Mouse (Mus musculus) ovary, postnatal 36 days (tissue): ENCODE data around the gene Gm2897.
"Not testable (repeated sequence)": the region's sequence is repeated elsewhere in the genome, so short reads cannot be mapped to it uniquely, and the experiment has no call there.

Source experiments
- DNase-seq: peaks from one replicate; pipeline ENCODE4 v3.0.0; 2022; ENCODE audit warnings: low spot score, mixed read lengths

The Gm2897 gene

GRCm38 (mm10) chr14:3048727-3049512, at the start of gene Gm2897:
Gm2897 (plus strand) TSS chr14:3049285.
- DNase-seq, result peak; percentile 2

- not testable (repeated sequence) for DNase-seq
Observed at GRCm38 (mm10) chr14:3029702-3030101, 19.4 kb upstream of the Gm2897 start, which contains the start of gene Gm2888. Gm2888 (plus strand) TSS chr14:3030002.

DNA sequence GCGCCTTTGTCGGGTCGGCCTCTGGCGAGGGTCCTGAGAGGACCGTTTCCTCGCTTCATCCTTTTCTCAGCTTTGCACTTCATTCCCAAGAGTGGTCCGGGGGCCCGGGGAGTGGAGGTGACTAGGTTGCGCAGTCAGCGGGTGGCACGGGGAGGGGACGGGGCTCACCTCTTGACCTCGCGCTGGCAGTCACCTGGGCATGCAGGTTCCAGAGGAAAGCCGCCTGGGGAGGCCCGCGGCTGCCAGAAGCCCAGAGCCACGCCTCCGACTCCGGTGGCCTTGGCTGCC, 372 bp downstream of the Gm2897 start:
- DNase-seq, result peak; percentile 5

GRCm38 (mm10) chr14:3050087-3050486, 1.0 kb downstream of the Gm2897 start:
- not testable (repeated sequence) for DNase-seq

DNA sequence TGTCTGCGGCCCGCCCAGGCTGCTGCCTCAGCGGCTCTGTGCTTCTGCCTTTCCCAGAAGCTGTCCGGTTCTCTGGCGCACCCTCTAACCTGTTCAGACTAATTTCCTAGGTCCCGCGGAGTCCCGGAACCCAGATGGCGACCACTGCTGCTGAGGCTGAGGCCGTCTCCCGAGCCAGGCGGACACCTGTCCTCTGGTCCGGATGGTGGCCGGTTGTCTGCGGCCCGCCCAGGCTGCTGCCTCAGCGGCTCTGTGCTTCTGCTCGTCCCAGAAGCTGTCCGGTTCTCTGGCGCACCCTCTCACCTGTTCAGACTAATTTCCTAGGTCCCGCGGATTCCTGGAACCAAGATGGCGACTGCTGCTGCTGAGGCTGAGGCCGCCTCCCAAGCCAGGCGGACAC, 67.0 kb downstream of the Gm2897 start:
- peak; percentile 7 for DNase-seq
